In genomic region chr15:83566006-83566405, GRCm38 (mm10) we compare ENCODE assay signal across 17 mouse cellular contexts. TPM values are rescaled to one million over a fixed set of nuclear protein-coding genes. Genes with fewer than 3 reads are reported as not detected.
DNase-seq lines count a peak whose midpoint lies in the region; ATAC-seq and TF ChIP-seq lines count a peak whose summit lies in the region.
"Had no signal": no experiment of that assay in that cellular context is flagged by ENCODE, and none has a peak within 500 bp of the region (broad histone marks: within the 10 kb centered on the region; RNA-seq: fewer than 3 reads in every experiment).

No protein-coding gene starts in this region.

- 42% methylated on average over 5 of the region's 5 CpGs for WGBS in lung, adult 2 months
- WGBS in liver, embryonic 13.5 days (ENCODE audit: insufficient replicate concordance) = 82% methylated on average over 5 of the region's 5 CpGs
- WGBS in stomach, postnatal 0 days = 67% methylated on average over 5 of the region's 5 CpGs

- no peak for ATAC-seq in liver, embryonic 13.5 days (ENCODE audit: low read depth)
- ATAC-seq in stomach, postnatal 0 days (ENCODE audit: low FRiP score, low TSS enrichment) = no peak
- ATAC-seq: intestine, postnatal 0 days had no signal

- TF ChIP-seq CTCF in lung, adult 2 months (IDR thresholded peaks at IDR 0.05; ENCODE audit: insufficient read depth, low read length) = no peak
- TF ChIP-seq CTCF in stomach, postnatal 0 days (IDR thresholded peaks at IDR 0.05; ENCODE audit: low read depth) = no peak

- DNase-seq in adrenal gland, postnatal 14 days = peak; percentile 41
- DNase-seq in adrenal gland, postnatal 4 days (ENCODE audit: low spot score in 2 of 2) = no peak
- DNase-seq in lung, adult 2 months = no peak
- DNase-seq in lung, postnatal 4 days = no peak
- DNase-seq in liver, embryonic 13.5 days = no peak
- DNase-seq in stomach, postnatal 0 days (ENCODE audit: low spot score) = no peak
- no peak for DNase-seq in right cerebral cortex, adult 2 months (ENCODE audit: low spot score in 2 of 2)
- DNase-seq in frontal cortex, postnatal 14 days (ENCODE audit: low spot score in 2 of 2) = no peak
- DNase-seq: cerebellum, adult 11 months; thymus, postnatal 25 days had no signal

- H3K27ac ChIP-seq in liver, embryonic 13.5 days = peak overlapping the region; percentile 96
- H3K27ac ChIP-seq in stomach, postnatal 0 days (replicated peaks) = 0 out of 2 replicates have a peak overlapping the region, but pooled peaks have one; percentile 4
- H3K27ac ChIP-seq: embryonic facial prominence, embryonic 12.5 days; hindbrain, embryonic 14.5 days; kidney, postnatal 0 days; layer of hippocampus, adult 2 months; left cerebral cortex, adult 2 months; limb, embryonic 12.5 days had no signal

- no peaks in the 10 kb centered on the region for H3K27me3 ChIP-seq in liver, embryonic 13.5 days
- H3K27me3 ChIP-seq in stomach, postnatal 0 days (ENCODE audit: control insufficient read depth, insufficient read depth, low read length) = no peaks in the 10 kb centered on the region

- no peak overlapping the region for H3K4me3 ChIP-seq in lung, adult 2 months (replicated peaks; ENCODE audit: extremely low read depth, low read depth, low read length)
- peak overlapping the region; percentile 77 for H3K4me3 ChIP-seq in liver, embryonic 13.5 days (replicated peaks)
- H3K4me3 ChIP-seq in stomach, postnatal 0 days (ENCODE audit: low read depth, low read length) = no peak overlapping the region
- H3K4me3 ChIP-seq: embryonic facial prominence, embryonic 12.5 days; layer of hippocampus, adult 2 months; left cerebral cortex, adult 2 months; limb, embryonic 12.5 days had no signal

- H3K9ac ChIP-seq in liver, embryonic 13.5 days = peak overlapping the region; percentile 88
- H3K9ac ChIP-seq in stomach, postnatal 0 days (ENCODE audit: low read length) = no peak overlapping the region
- H3K9ac ChIP-seq: embryonic facial prominence, embryonic 12.5 days; hindbrain, embryonic 14.5 days; limb, embryonic 12.5 days had no signal

- H3K4me1 ChIP-seq in lung, adult 2 months (ENCODE audit: control insufficient read depth, insufficient read depth, low read length) = peaks cover 20% of the 10 kb centered on the region
- H3K4me1 ChIP-seq in liver, embryonic 13.5 days (replicated peaks) = peaks cover 88% of the 10 kb centered on the region
- H3K4me1 ChIP-seq in stomach, postnatal 0 days (replicated peaks; ENCODE audit: control insufficient read depth, insufficient read depth) = peaks cover 3% of the 10 kb centered on the region; the same call in 1 of the 2 replicates

- peaks cover 2% of the 10 kb centered on the region; the same call in 1 of the 2 replicates for H3K36me3 ChIP-seq in liver, embryonic 13.5 days
- no peaks in the 10 kb centered on the region for H3K36me3 ChIP-seq in stomach, postnatal 0 days (ENCODE audit: control insufficient read depth, insufficient read depth, low read length)
- H3K36me3 ChIP-seq: embryonic facial prominence, embryonic 12.5 days; limb, embryonic 12.5 days had no signal

- no peak for TF ChIP-seq EP300 in stomach, postnatal 0 days (optimal IDR thresholded peaks at IDR 0.05)

- H3K4me2 ChIP-seq in liver, embryonic 13.5 days = peak overlapping the region; percentile 86
- H3K4me2 ChIP-seq in stomach, postnatal 0 days (replicated peaks; ENCODE audit: low read depth) = 0 out of 2 replicates have a peak overlapping the region, but pooled peaks have one; percentile 3
- H3K4me2 ChIP-seq: embryonic facial prominence, embryonic 12.5 days; hindbrain, embryonic 14.5 days; limb, embryonic 12.5 days had no signal

- 0 out of 2 replicates have a peak, but pooled peaks have one; percentile 4 for TF ChIP-seq POLR2A in lung, adult 2 months (IDR thresholded peaks at IDR 0.05; ENCODE audit: borderline replicate concordance, extremely low read depth, low read depth, low read length)

- no peaks in the 10 kb centered on the region for H3K9me3 ChIP-seq in liver, embryonic 13.5 days (replicated peaks)
- no peaks in the 10 kb centered on the region for H3K9me3 ChIP-seq in stomach, postnatal 0 days (ENCODE audit: control insufficient read depth, low read length)
- H3K9me3 ChIP-seq: embryonic facial prominence, embryonic 12.5 days; limb, embryonic 12.5 days had no signal

RNA-seq across cellular contexts. Expression of gene Mcat, which starts 2.4 kb away (rescaled TPM):
- total RNA-seq in adrenal gland, postnatal 14 days (2021) = 34.6 and 41.1 TPM in 2 replicates
- 10 to 100 TPM; 38.1 to 43.3 TPM for total RNA-seq in adrenal gland, postnatal 4 days (2021)
- 17.4 and 17.9 TPM in 2 replicates for polyA plus RNA-seq in lung, adult 2 months (2012; rRNA removed)
- 18.1 and 21.0 TPM in 2 replicates for polyA plus RNA-seq in liver, embryonic 13.5 days (2015; fragmentation: Nextera tagmentation; extraction: Ambion mirVana)
- polyA plus RNA-seq in stomach, postnatal 0 days (2015; fragmentation: Nextera tagmentation; extraction: Ambion mirVana) = 24.9 and 25.5 TPM in 2 replicates

RNA-seq across cellular contexts. Expression of gene Tspo, which starts 2.6 kb away (rescaled TPM):
- total RNA-seq in adrenal gland, postnatal 14 days (2021) = 344 and 362 TPM in 2 replicates
- total RNA-seq in adrenal gland, postnatal 4 days (2021) = 100 to 1,000 TPM; 168 to 169 TPM
- 396 and 550 TPM in 2 replicates for polyA plus RNA-seq in lung, adult 2 months (2012; rRNA removed)
- polyA plus RNA-seq in liver, embryonic 13.5 days (2015; fragmentation: Nextera tagmentation; extraction: Ambion mirVana) = 186 and 227 TPM in 2 replicates
- 277 and 284 TPM in 2 replicates for polyA plus RNA-seq in stomach, postnatal 0 days (2015; fragmentation: Nextera tagmentation; extraction: Ambion mirVana)

RNA-seq across cellular contexts. Expression of gene Ttll12, which starts 29.0 kb away (rescaled TPM):
- total RNA-seq in adrenal gland, postnatal 14 days (2021) = 22.3 and 22.6 TPM in 2 replicates
- 10 to 100 TPM; 26.1 to 26.8 TPM for total RNA-seq in adrenal gland, postnatal 4 days (2021)
- 19.2 and 21.6 TPM in 2 replicates for polyA plus RNA-seq in lung, adult 2 months (2012; rRNA removed)
- polyA plus RNA-seq in liver, embryonic 13.5 days (2015; fragmentation: Nextera tagmentation; extraction: Ambion mirVana) = 47.2 and 53.2 TPM in 2 replicates
- polyA plus RNA-seq in stomach, postnatal 0 days (2015; fragmentation: Nextera tagmentation; extraction: Ambion mirVana) = 17.3 and 17.6 TPM in 2 replicates

RNA-seq across cellular contexts. Expression of gene Bik, which starts 39.3 kb away (rescaled TPM):
- 7.1 and 8.4 TPM in 2 replicates for total RNA-seq in adrenal gland, postnatal 14 days (2021)
- total RNA-seq in adrenal gland, postnatal 4 days (2021) = 1 to 10 TPM; 8.2 to 9.1 TPM
- 21.8 and 25.1 TPM in 2 replicates for polyA plus RNA-seq in lung, adult 2 months (2012; rRNA removed)
- 1.1 and 1.5 TPM in 2 replicates for polyA plus RNA-seq in liver, embryonic 13.5 days (2015; fragmentation: Nextera tagmentation; extraction: Ambion mirVana)
- polyA plus RNA-seq in stomach, postnatal 0 days (2015; fragmentation: Nextera tagmentation; extraction: Ambion mirVana) = 4.2 and 5.2 TPM in 2 replicates
- total RNA-seq: layer of hippocampus, adult 2 months had no signal

RNA-seq across cellular contexts. Expression of gene Ttll1, which starts 55.3 kb away (rescaled TPM):
- total RNA-seq in adrenal gland, postnatal 14 days (2021) = 6.6 and 7.1 TPM in 2 replicates
- total RNA-seq in adrenal gland, postnatal 4 days (2021) = 10 to 100 TPM in 1 of 2 experiments, 1 to 10 TPM in 1; 9.8 to 11.3 TPM
- polyA plus RNA-seq in lung, adult 2 months (2012; rRNA removed) = 9.0 and 12.6 TPM in 2 replicates
- polyA plus RNA-seq in liver, embryonic 13.5 days (2015; fragmentation: Nextera tagmentation; extraction: Ambion mirVana) = 7.2 and 7.4 TPM in 2 replicates
- polyA plus RNA-seq in stomach, postnatal 0 days (2015; fragmentation: Nextera tagmentation; extraction: Ambion mirVana) = 10.2 and 11.4 TPM in 2 replicates
